Mouse (Mus musculus) gastrocnemius, postnatal 14 days (tissue): Measurements from ENCODE around the gene A930004D18Rik. TPM values are rescaled to one million over a fixed set of nuclear protein-coding genes. Genes with fewer than 3 reads are reported as not detected.
"Not testable (repeated sequence)": the region's sequence is repeated elsewhere in the genome, so short reads cannot be mapped to it uniquely, and the experiment has no call there.

Experiments used
- DNase-seq: peaks from one replicate; pipeline ENCODE4 v3.0.0; 2021; ENCODE audit warnings: mixed read lengths
- intact Hi-C: fragments of 180-260 bp; cut with DNase I; formaldehyde crosslinking; loops from one replicate; pipeline ENCODE4 v1.15.1; 2025; ENCODE audit warnings: low total_unique reads
- total RNA-seq, 2 experiments: library from RNA; stranded (reverse); gene quantifications; 2 replicates each; pipeline ENCODE4 v1.2.3; 2021

Gene A930004D18Rik
- total RNA-seq, 2 experiments from 2014 or later: 0.89 to 1.1 TPM

GRCm38 (mm10) chr2:18025781-18026115, 11.8 kb downstream of the A930004D18Rik start:
- intact Hi-C loops: loop anchor here (10.0 kb wide), 1 partner anchor 179 kb away; no protein-coding TSS in a partner anchor
- DNase-seq: no peak

GRCm38 (mm10) chr2:18025116-18025515, 12.4 kb downstream of the A930004D18Rik start:
- DNase-seq: no peak

DNA sequence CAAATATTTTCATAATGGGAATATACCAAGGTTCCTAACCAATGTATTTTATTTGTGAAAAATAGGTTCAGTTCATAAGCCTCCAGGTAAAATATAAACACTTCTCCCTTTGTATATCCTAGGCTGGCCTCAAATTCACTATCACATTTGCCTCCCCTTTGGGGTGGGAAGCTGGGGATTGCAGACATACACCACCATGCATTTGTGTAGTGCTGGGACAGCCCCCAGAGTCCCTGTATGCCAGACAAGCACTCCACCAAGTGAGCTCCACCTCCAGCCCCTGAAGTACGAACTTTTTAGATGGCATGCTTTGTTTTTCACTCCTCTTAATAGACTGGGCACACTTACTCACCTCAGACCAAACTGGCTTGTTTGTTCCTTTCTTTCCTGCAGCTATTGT, 14.7 kb downstream of the A930004D18Rik start:
- intact Hi-C loops: loop anchor here (10.0 kb wide), 1 partner anchor 182 kb away; no protein-coding TSS in a partner anchor
- DNase-seq: no peak

More at GRCm38 (mm10) chr2:18025116-18025515, 12.4 kb downstream of the A930004D18Rik start:
- intact Hi-C loops: loop anchor here (10.0 kb wide), 1 partner anchor 180 kb away; no protein-coding TSS in a partner anchor

GRCm38 (mm10) chr2:18019122-18019521, 18.4 kb downstream of the A930004D18Rik start:
- DNase-seq: no peak
- intact Hi-C loops: no loop called here

DNA sequence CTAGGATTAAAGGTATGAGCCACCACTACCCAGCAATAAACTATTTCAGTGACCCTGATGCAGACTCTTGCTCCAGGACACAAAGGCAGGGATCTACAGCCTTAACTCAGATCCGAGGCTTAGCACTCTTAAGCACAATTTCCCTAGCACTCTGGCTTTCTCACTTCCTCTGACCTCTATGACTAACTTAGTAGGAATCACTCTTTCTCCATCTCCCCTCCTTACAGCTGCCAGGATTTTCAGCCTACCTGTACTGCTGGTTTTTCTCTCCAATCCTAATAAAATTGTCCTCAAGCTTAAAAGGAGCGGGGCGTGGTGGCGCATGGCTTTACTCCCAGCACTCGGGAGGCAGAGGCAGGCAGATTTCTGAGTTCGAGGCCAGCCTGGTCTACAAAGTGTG, 20.2 kb downstream of the A930004D18Rik start:
- intact Hi-C loops: no loop called here

DNA sequence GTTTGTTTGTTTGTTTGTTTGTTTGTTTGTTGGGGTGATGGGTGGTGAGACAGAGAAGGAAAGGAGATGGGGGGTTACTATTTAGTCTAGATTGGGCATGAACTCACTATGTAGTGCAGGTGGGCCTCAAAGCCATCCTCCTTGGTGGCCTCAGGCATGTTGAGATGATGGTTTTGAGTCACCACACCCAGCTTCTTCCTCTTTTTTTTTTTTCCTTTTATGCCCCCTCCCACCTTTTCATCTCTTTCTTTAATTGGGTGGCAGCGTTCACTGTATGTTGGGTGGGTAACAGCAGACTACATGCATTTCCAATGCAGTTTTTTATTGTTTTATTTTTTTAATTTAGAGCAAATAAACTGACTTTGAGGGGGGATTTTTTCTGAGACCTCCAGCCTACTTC, 20.9 kb downstream of the A930004D18Rik start:
- intact Hi-C loops: no loop called here
- no peak for DNase-seq

More for the DNA sequence above, 20.2 kb downstream of the A930004D18Rik start:
- DNase-seq: no peak

DNA sequence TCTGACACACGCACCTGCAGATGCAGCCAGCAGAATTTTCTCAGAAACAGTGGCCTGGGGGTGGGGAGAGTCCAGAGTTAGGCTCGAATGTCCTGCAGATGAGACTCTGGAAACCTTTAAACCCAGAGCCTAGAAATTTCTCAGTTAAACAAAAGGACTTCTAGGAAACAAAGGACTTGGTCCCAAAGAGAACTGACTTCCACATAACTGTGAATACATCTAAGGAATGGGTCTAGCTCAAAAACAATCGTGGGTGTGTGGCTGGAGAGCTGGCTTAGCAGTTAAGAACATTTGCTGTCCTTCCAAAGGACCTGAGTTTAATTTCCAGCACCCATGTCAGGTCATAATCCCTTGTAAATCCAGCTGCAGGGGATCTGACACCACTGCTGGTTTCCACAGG, 22.0 kb downstream of the A930004D18Rik start:
- intact Hi-C loops: no loop called here
- no peak for DNase-seq

DNA sequence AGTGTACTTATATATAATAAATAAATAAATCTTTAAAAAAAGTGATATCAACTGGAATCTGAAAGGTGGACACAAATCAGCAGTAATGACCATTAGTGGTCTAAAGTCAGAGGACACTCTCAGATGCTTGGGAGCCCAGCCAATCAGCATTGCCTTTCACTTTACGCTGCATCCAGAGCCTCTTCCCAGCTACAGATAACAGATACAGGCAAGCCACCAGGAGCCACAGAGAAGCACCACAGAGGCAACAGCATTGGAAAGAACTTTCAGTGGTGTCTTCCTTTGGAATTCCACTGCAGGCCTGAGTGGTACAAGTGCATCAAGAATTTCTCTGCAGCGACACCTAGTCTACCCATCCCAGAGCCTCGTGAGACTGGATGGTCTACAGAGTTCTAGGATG, 24.7 kb downstream of the A930004D18Rik start:
- intact Hi-C loops: no loop called here
- DNase-seq: no peak

- intact Hi-C loops: no loop called here
- no peak for DNase-seq
Measured at GRCm38 (mm10) chr2:18011226-18011625, 26.3 kb downstream of the A930004D18Rik start.

GRCm38 (mm10) chr2:18005137-18005536, 32.4 kb downstream of the A930004D18Rik start:
- intact Hi-C loops: no loop called here

DNA sequence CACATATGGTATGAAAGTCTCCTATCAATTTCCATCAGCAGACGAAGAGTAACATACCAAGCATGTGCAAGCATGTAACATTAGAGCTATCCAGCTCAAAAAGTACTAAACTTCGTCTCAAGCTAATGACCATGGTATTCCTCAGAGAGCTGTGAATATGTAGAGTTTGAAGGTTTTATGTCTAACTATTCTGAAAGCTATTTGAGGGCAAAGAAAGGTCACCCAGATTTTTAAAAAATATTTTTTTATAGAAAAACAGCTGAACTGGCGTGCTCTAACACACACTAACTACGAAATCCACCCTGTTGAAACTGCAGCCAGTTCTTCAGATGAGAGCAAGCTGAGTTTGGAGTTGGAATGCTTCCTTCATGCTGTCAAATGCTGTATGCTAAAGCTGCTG, 33.3 kb downstream of the A930004D18Rik start:
- no peak for DNase-seq
- intact Hi-C loops: no loop called here

More at GRCm38 (mm10) chr2:18005137-18005536, 32.4 kb downstream of the A930004D18Rik start:
- DNase-seq: no peak

DNA sequence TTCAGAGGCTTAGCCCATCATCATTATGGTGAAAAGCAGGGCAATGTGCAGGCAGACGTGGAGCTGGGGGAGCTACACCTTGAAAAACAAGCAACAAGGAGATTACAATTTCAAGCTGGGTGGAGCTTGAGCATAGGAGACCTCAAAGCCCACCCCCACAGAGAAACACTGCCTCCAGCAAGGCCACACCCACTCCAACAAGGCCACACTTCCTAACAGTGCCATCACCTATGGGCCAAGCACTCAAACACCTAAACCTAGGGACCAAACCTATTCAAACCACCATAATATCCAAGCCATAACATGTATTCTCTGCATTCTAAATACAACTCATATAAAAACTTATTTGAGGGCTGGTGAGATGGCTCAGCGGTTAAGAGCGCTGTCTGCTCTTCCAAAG, 35.2 kb downstream of the A930004D18Rik start:
- no peak for DNase-seq
- intact Hi-C loops: no loop called here

- intact Hi-C loops: no loop called here
- no peak for DNase-seq
Measured at GRCm38 (mm10) chr2:17996858-17997257, 40.7 kb downstream of the A930004D18Rik start, which contains the start of gene H2al2a. TSS of gene H2al2a (minus strand) at chr2:17996958.

DNA sequence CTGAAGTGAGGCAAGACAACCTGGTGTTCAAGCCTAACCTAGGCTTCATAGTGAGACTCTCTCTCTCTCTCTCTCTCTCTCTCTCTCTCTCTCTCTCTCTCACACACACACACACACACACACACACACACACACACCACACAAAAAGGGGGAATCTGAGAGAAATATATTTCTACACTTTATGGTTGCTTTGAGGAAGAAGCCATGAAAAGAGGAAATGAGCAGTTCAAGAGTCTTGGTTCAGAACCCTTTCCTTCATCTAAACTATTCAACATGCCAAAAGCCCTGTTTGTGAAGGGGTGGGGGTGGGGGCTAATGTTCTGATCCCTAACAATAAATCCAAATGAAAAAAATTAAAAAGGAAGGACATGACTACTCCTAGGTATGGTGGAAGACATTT, 48.0 kb downstream of the A930004D18Rik start:
- intact Hi-C loops: no loop called here
- no peak for DNase-seq

- no peak for DNase-seq
- intact Hi-C loops: no loop called here
Measured at GRCm38 (mm10) chr2:17989115-17989514, 48.4 kb downstream of the A930004D18Rik start.

GRCm38 (mm10) chr2:17986694-17987093, 50.8 kb downstream of the A930004D18Rik start:
- intact Hi-C loops: no loop called here
- no peak for DNase-seq

DNA sequence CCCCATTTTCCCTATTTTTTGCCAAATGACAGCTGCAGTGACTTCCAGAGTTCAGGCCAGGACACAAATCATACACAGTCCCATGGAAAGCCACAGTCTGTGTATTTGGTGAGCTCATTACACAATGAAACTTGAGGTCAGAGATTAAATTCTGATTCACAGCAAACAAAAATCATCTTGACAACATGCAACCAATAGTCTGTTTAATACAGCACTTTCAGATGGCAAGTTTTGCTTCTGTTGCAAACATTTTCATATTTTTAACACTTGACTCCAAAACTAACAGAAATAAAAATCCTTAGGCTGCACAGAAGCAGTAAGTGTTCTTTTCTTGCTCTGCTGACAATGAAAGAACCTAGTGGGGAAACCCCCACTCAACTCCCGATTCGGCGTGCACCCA, 52.8 kb downstream of the A930004D18Rik start:
- DNase-seq: no peak
- intact Hi-C loops: no loop called here

GRCm38 (mm10) chr2:17982747-17983146, 54.8 kb downstream of the A930004D18Rik start:
- intact Hi-C loops: no loop called here
- DNase-seq: no peak

DNA sequence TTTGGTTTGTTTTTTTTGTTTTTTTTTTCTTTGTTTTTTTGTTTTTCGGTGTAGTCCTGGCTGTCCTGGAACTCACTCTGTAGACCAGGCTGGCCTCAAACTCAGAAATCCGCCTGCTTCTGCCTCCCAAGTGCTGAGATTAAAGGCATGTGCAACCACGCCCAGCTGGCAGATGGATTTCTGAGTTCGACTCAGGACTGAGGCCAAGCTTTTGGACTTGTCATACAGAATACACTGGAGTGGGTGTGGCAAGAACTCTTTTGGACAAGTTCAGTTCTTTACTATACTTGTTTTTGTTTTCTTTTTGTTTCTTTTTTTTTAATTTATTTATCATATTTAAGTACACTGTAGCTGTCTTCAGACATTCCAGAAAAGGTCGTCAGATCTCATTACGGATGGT, 58.8 kb downstream of the A930004D18Rik start:
- intact Hi-C loops: no loop called here
- no peak for DNase-seq

DNA sequence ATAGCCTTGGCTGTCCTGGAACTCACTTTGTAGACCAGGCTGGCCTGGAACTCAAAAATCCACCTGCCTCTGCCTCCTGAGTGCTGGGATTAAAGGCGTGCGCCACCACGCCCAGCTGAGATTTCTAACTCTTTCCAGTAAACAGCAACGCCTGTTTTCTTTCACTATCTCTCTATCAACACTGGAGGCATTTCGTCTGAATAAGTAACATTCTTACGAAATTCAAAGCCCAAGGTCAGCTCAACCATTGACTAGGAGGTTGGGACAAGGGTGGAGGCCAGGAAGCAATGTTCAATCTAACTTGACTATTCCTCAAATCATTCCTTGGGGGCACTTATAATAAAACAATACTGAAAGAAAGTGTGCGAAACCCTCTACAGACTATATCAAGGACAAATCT, 59.3 kb downstream of the A930004D18Rik start:
- intact Hi-C loops, DNase-seq: not testable (repeated sequence)

- intact Hi-C loops: not testable (repeated sequence)
Measured at GRCm38 (mm10) chr2:17977645-17978044, 59.9 kb downstream of the A930004D18Rik start.

More at GRCm38 (mm10) chr2:17977645-17978044, 59.9 kb downstream of the A930004D18Rik start:
- not testable (repeated sequence) for DNase-seq
